Mouse (Mus musculus): ENCODE data around the gene Mb21d2. TPM values are rescaled to one million over a fixed set of nuclear protein-coding genes. Genes with fewer than 3 reads are reported as not detected.

Mb21d2 gene
- total RNA-seq, 4 experiments from 2014 or later: 7.9 to 9.2 (median 8.6) TPM

DNA sequence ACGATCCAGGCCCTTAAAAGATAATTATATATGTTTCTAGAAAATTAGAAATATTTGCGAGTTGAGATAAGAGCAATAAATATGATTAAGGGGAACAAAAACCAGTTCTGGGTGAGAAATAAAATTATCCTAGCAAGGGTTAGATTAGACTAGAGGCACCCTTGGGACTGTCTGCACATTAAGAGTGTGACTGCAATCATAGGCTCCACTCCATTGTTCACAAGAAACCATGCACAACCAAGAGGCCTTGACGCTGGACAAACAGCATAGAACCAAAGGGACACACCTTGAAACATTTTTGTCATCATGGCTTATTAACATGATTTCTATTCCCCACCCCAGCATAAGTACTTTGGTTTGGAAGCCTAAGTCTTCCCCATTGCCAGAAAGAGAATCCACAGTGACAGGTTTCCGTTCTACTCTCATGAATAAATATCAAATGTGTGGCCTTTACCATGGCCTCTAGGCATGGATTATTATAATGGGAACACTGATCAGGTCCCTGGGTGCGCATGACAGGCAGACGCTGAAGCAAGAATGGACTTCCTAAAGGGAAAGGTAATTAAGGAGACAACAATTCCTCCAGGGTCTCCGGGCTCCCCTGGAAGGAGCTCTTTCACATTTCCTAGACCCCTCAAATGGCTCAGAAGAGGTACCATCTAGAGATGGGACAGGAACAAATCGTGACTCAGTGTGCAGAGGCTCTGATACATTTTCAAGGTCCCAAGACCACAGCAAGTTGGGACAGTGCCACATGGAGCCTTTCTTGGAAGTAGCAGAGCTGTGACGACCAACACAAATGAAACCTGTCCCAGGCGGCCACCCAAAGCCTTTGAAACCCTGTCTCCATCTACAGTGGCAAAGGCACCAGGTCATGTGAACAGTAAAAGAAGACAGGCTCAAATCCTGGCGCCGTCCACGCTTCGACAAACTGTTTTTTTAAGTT, 26.6 kb downstream of the Mb21d2 start:
- no peak for DNase-seq (ENCODE audit: low spot score)

- DNase-seq (ENCODE audit: low spot score): no peak
Observed at GRCm38 (mm10) chr16:28899161-28899540, 30.3 kb downstream of the Mb21d2 start.

DNA sequence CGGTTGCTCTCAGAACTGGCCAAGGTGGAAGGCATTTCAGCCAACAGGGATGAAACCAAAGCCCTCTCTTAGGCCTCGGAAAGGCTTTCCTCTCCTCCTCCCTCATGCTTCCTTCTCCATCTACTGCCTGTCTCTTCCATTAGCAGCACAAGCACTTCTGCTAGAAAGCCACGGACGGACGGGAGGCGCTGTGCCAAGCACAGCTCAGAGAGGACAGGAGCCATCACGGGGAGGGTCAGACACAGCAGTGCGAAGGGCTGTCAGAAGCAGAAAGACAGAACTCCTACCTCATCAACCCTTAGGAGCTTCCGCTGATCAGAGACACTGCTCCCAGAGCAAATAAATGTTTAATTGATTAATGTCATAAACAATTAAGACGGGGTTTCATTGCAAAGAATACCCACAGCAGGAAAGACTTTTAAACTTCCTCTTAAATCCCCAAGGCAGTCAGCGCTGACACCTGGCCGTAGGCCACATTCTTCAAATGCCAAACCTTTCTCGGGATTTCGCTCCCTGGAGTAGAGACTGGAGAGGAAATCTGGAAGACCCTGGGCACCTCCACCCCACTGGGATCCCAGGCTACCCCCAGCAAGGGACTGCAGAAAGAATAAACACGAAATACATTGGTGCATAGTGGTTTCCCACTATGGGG, 30.8 kb downstream of the Mb21d2 start:
- DNase-seq (ENCODE audit: low spot score): no peak

DNA sequence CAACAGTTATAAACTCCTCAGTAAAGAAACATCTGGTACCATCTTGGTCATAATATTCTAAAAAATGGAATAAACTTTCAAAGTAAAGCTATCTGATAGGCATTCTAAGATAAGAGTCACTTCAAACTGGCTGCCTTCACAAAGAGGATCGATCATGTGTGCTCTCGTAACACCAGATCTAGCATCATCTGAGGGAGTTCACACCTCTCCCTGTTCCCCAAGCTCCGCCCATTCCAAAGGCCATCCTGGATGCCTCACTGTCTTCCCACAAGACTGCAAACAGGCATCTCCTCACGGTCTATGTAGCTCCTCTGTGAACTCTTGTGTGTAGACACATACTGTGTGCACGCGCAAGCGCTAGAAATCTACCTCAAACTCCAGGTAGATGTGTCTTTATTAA, 32.9 kb downstream of the Mb21d2 start:
- DNase-seq (ENCODE audit: low spot score): no peak

DNA sequence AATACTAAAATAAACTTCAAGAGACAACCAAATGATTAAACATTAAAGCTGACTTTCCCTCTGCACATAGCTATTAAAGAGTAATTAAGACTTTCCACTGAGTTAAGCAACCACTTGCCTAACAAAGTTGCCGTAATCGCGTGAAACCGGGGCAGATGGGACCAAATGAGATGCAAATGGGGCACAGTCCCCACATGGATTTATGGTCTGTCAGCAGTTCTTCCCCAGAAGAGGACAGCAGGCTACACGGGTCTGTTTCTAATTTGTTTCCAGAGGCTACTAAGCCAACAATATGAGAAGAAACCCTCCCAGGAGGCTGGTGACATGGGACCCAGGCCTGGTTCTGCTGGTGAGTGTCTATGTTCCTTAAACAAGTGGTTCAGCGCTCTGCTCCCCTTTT, 34.6 kb downstream of the Mb21d2 start:
- no peak for DNase-seq (ENCODE audit: low spot score)

DNA sequence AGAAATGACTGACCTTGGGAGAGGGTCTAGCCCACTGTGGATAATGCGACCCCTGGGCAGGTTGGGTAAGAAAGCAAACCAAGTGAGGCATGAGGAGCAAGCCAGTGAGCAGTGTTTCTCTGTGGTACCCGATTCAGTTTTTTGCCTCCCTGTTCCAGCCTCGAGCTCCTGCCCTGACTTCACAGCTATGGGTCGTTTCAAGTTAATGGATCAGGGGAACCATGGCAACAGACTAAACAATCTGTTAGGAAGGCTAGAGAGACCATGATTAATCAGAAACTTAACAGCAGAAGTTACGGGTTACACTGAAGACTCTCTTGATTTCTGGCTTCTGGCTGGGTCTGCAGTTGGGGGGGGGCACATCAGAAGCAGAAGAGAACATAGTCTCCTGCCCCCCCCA, 36.2 kb downstream of the Mb21d2 start:
- DNase-seq (ENCODE audit: low spot score): no peak

GRCm38 (mm10) chr16:28886201-28886745, 43.2 kb downstream of the Mb21d2 start:
- no peak for DNase-seq (ENCODE audit: low spot score)

DNA sequence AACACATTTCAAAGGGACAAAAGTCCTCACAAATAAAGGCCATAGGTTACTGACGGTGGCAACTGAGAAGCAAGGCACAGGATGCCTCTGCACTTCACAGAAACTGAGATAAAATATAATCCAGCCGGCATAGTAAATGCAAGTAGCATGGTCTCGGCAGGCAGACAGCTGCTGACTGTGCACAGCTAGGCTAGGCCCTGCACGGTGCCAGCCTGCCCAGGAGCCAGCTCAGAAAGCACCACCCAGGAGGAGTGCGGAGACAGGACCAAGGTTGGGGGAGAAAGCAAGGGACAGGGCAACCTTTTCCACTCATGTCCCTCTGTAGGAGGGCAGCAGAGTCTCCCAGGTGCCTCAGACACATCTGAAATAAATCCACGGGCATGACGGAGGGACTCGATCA, 44.0 kb downstream of the Mb21d2 start:
- no peak for DNase-seq (ENCODE audit: low spot score)

GRCm38 (mm10) chr16:28884661-28885060, 44.8 kb downstream of the Mb21d2 start:
- no peak for DNase-seq (ENCODE audit: low spot score)

- no peak for DNase-seq (ENCODE audit: low spot score)
Observed at GRCm38 (mm10) chr16:28883649-28884048, 45.8 kb downstream of the Mb21d2 start.

- no peak for DNase-seq (ENCODE audit: low spot score)
Observed at GRCm38 (mm10) chr16:28882687-28883428, 46.6 kb downstream of the Mb21d2 start.

DNA sequence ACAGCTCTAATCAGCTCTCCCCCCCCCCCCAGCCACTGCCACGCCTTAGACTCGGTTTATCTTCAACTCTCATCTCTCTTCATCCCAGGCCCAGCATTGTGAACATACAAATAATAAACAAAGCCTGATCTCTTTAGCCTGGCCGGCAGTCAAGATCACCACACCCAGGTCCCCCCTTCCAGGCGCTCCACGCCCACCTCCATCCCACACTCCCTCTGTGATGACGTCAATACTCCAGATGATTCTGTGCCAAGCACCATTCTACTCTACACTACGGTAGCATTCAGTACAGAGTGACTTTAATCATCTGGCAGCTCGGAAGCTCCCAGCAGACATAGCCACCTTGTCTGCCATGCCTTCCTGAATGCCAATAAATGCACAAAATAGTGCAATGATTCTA, 47.7 kb downstream of the Mb21d2 start:
- peak; percentile 47 for DNase-seq (ENCODE audit: low spot score)

- no peak for DNase-seq (ENCODE audit: low spot score)
Observed at GRCm38 (mm10) chr16:28880756-28881155, 48.7 kb downstream of the Mb21d2 start.

- no peak for DNase-seq (ENCODE audit: low spot score)
Observed at GRCm38 (mm10) chr16:28880307-28880681, 49.2 kb downstream of the Mb21d2 start.

DNA sequence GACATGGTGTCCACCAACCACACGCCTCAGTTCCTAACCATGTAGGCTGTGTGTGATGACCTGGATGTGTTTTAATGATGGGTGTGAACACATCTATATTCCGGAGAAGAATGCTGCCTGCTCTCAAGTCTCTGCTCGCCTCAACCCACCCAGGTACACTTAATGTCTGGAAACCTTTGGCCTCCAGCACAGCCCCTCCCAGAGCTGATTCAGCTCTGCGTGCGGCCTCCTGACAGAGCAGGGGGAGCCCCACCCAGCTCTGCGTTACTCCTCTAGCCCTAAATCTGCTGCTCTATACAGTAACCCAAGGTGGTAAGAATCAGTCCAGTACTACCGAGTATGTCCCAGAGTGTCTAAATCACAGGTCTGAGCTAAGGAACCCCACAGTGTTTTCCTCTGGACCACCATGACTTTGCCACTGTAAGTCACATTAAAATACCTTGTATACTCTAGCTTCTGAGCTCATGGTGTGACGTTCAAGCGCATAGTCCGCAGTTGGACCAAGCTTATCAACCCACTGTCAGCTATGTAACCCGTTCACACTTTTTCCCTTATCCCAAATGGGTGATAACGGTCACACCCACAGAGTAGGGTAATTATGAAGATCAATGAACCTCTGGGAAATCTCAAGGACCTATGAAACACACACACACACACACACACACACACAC, 49.7 kb downstream of the Mb21d2 start:
- no peak for DNase-seq (ENCODE audit: low spot score)

DNA sequence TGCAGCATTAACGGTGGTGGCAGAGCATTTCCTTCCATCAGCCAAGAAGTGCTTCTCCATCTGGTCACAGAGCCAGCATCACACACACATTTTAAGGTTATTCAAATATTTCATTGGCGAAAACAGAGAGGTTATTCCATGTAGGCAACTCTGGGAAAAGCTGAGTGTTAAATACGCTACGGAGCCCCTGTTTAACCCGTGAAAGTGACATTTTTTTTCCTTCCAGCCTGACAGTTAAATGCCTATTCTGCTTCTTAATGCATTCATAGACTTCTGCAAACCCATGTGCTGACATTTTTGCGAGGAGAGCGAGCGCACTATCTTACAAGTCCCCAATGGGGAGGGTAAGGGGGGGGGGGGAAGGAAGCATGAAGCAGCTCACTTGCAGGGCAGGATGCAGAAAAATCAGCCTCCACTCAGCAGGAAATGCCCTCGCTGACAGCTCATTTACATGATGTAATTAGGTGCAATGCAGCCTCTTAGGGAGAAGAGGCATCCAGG, 52.3 kb downstream of the Mb21d2 start:
- DNase-seq (ENCODE audit: low spot score): no peak

- DNase-seq (ENCODE audit: low spot score): no peak
Observed at GRCm38 (mm10) chr16:28873404-28873895, 56.0 kb downstream of the Mb21d2 start.

GRCm38 (mm10) chr16:28870860-28871259, 58.6 kb downstream of the Mb21d2 start:
- DNase-seq (ENCODE audit: low spot score): no peak

- no peak for DNase-seq (ENCODE audit: low spot score)
Observed at GRCm38 (mm10) chr16:28870456-28870855, 59.0 kb downstream of the Mb21d2 start.

GRCm38 (mm10) chr16:28868864-28869263, 60.6 kb downstream of the Mb21d2 start:
- no peak for DNase-seq (ENCODE audit: low spot score)
